Mouse (Mus musculus) midbrain, postnatal 0 days (tissue): ENCODE results near the gene Trip4. TPM values are rescaled to one million over a fixed set of nuclear protein-coding genes. Genes with fewer than 3 reads are reported as not detected.
A peak's percentile ranks its signal among the peaks of the same experiment; 100 is the strongest.

Experiments
- ATAC-seq: fragments of 200-750 bp; cut with Nextera tagmentation; 2 replicates; pipeline ENCODE4 v1.8.0; 2017; ENCODE audit warnings: moderate number of reproducible peaks, mild to moderate bottlenecking, moderate TSS enrichment, moderate library complexity; ENCODE audit not compliant: low FRiP score
- DNase-seq: peaks from one replicate; pipeline ENCODE4 v3.0.0-alpha.2; 2015; ENCODE audit warnings: low spot score
- H3K27ac ChIP-seq: fragments of 300-500 bp; sonication (generic); 2 replicates; pipeline ENCODE4 v1.5.1; 2014; ENCODE audit warnings: low read depth, mild to moderate bottlenecking, low read length, mixed read lengths
- H3K27me3 ChIP-seq: fragments of 300-500 bp; sonication (generic); 2 replicates; pipeline ENCODE4 v1.6.1; 2014; ENCODE audit warnings: low read length, control low read depth, mixed read lengths; ENCODE audit not compliant: insufficient read depth
- H3K36me3 ChIP-seq: fragments of 300-500 bp; sonication (generic); 2 replicates; pipeline ENCODE4 v1.6.1; 2014; ENCODE audit warnings: low read length, control low read depth, mixed read lengths; ENCODE audit not compliant: insufficient read depth
- H3K4me1 ChIP-seq: fragments of 300-500 bp; sonication (generic); 2 replicates; pipeline ENCODE4 v1.6.1; 2014; ENCODE audit warnings: mild to moderate bottlenecking, control low read depth, antibody characterized with exemption, low read length, mixed read lengths; ENCODE audit not compliant: insufficient read depth
- H3K4me2 ChIP-seq: fragments of 300-500 bp; sonication (generic); 2 replicates; pipeline ENCODE4 v1.6.1; 2014; ENCODE audit warnings: low read depth, mild to moderate bottlenecking, low read length, mixed read lengths; ENCODE audit not compliant: poor library complexity, severe bottlenecking
- H3K4me3 ChIP-seq: fragments of 300-500 bp; sonication (generic); 2 replicates; pipeline ENCODE4 v1.5.1; 2014; ENCODE audit warnings: low read depth, mild to moderate bottlenecking, low read length, moderate library complexity
- H3K9ac ChIP-seq: fragments of 300-500 bp; sonication (generic); replicated peaks from 2 replicates; pipeline ENCODE4 v1.6.1; 2014; ENCODE audit warnings: mild to moderate bottlenecking, low read length, moderate library complexity, mixed read lengths; ENCODE audit not compliant: poor library complexity, severe bottlenecking
- H3K9me3 ChIP-seq: fragments of 300-500 bp; sonication (generic); 2 replicates; pipeline ENCODE4 v1.6.1; 2016; ENCODE audit warnings: low read length, control low read depth
- CTCF ChIP-seq: IDR thresholded peaks from 2 replicates; pipeline ENCODE4 v1.5.1; 2016; ENCODE audit warnings: antibody characterized with exemption, mild to moderate bottlenecking
- WGBS: fragments of 180-500 bp; shearing (Covaris S2); extraction: QIAGEN DNeasy Blood & Tissue Kit; methylation state at CpG from one replicate; pipeline ENCODE4 v1.1.7; 2014; 5-methylcytosine and 5-hydroxymethylcytosine counted together
- polyA plus RNA-seq: library from polyadenylated mRNA; unstranded; fragments of >200 nt; fragmentation: Nextera tagmentation; extraction: Ambion mirVana; gene quantifications from 2 replicates; pipeline ENCODE4 v1.2.1, GENCODE M21; 2015
- total RNA-seq: library from RNA; depleted of rRNA; stranded (reverse); fragments of >200 nt; gene quantifications from 2 replicates; pipeline ENCODE4 v1.2.3, GENCODE M21; 2014

The Trip4 gene
- total and polyA plus RNA-seq, 2 experiments from 2014 or later = 25.6 to 32.1 TPM

GRCm38 (mm10) chr9:65913976-65914375, 5.4 kb upstream of the Trip4 start:
- H3K4me2 ChIP-seq = no peak overlapping the region
- H3K4me3 ChIP-seq = no peak overlapping the region
- H3K9ac ChIP-seq = no peak overlapping the region
- H3K27me3 ChIP-seq = no peaks in the 10 kb centered on the region
- no peak overlapping the region for H3K27ac ChIP-seq
- ATAC-seq = no peak
- 77% methylated on average over 2 of the region's 2 CpGs for WGBS
- H3K9me3 ChIP-seq = no peaks in the 10 kb centered on the region
- H3K4me1 ChIP-seq = no peaks in the 10 kb centered on the region
- H3K36me3 ChIP-seq = no peaks in the 10 kb centered on the region
- DNase-seq = peak; percentile 9
- TF ChIP-seq CTCF = no peak

- peak overlapping the region; percentile 83 for H3K9ac ChIP-seq
- H3K27me3 ChIP-seq = no peaks in the 10 kb centered on the region
- H3K36me3 ChIP-seq = no peaks in the 10 kb centered on the region
- DNase-seq = no peak
- ATAC-seq = no peak
- peak overlapping the region; percentile 86 for H3K4me2 ChIP-seq
- no peaks in the 10 kb centered on the region for H3K9me3 ChIP-seq
- WGBS = 5% methylated on average over 4 of the region's 4 CpGs
- peak overlapping the region; percentile 83; the same call in 1 of the 2 replicates for H3K27ac ChIP-seq
- no peaks in the 10 kb centered on the region for H3K4me1 ChIP-seq
- no peak for TF ChIP-seq CTCF
- H3K4me3 ChIP-seq = peak overlapping the region; percentile 76
These were observed 1.2 kb upstream of the Trip4 start for GRCm38 (mm10) chr9:65909837-65910236.

- Histone ChIP-seq H3K9me3 (no peaks in the 10 kb centered on the region), H3K36me3 (no peaks in the 10 kb centered on the region), H3K27ac (peak overlapping the region; percentile 83), H3K4me3 (peak overlapping the region; percentile 76), H3K4me2 (peak overlapping the region; percentile 86), H3K9ac (peak overlapping the region; percentile 83), H3K4me1 (no peaks in the 10 kb centered on the region), H3K27me3 (no peaks in the 10 kb centered on the region)
- peak; percentile 33 for DNase-seq
- under 1% methylated on average over 31 of the region's 34 CpGs for WGBS
- ATAC-seq = no peak; the same call in 1 of the 2 replicates
- TF ChIP-seq CTCF = peak; percentile 40
These were observed 757 bp upstream of the Trip4 start for GRCm38 (mm10) chr9:65909301-65909801.

GRCm38 (mm10) chr9:65903419-65903818, 5.2 kb downstream of the Trip4 start:
- TF ChIP-seq CTCF = peak; percentile 22; the same call in 1 of the 2 replicates
- no peaks in the 10 kb centered on the region for H3K36me3 ChIP-seq
- no peak overlapping the region for H3K27ac ChIP-seq
- H3K4me3 ChIP-seq = no peak overlapping the region
- H3K4me1 ChIP-seq = no peaks in the 10 kb centered on the region
- DNase-seq (no peak), ATAC-seq (no peak)
- no peaks in the 10 kb centered on the region for H3K27me3 ChIP-seq
- no peak overlapping the region for H3K4me2 ChIP-seq
- no peaks in the 10 kb centered on the region for H3K9me3 ChIP-seq
- no peak overlapping the region for H3K9ac ChIP-seq

GRCm38 (mm10) chr9:65902879-65903278, 5.7 kb downstream of the Trip4 start:
- 94% methylated on average over 3 of the region's 3 CpGs for WGBS
- Histone ChIP-seq H3K27ac (no peak overlapping the region), H3K27me3 (no peaks in the 10 kb centered on the region), H3K9me3 (no peaks in the 10 kb centered on the region), H3K9ac (no peak overlapping the region), H3K36me3 (no peaks in the 10 kb centered on the region), H3K4me2 (no peak overlapping the region), H3K4me3 (no peak overlapping the region), H3K4me1 (no peaks in the 10 kb centered on the region)
- ATAC-seq (no peak), DNase-seq (no peak)
- no peak for TF ChIP-seq CTCF

GRCm38 (mm10) chr9:65896977-65897376, 11.6 kb downstream of the Trip4 start:
- DNase-seq (no peak), ATAC-seq (no peak)
- no peak for TF ChIP-seq CTCF
- H3K4me1 ChIP-seq = no peaks in the 10 kb centered on the region
- no peak overlapping the region for H3K4me2 ChIP-seq
- no peaks in the 10 kb centered on the region for H3K27me3 ChIP-seq
- 85% methylated on average over 2 of the region's 2 CpGs for WGBS
- no peaks in the 10 kb centered on the region for H3K36me3 ChIP-seq
- no peak overlapping the region for H3K27ac ChIP-seq
- H3K4me3 ChIP-seq = no peak overlapping the region
- no peak overlapping the region for H3K9ac ChIP-seq
- no peaks in the 10 kb centered on the region for H3K9me3 ChIP-seq
